Mouse (Mus musculus) embryonic facial prominence, embryonic 13.5 days (tissue): ENCODE results near the gene Eddm3b. TPM values are rescaled to one million over a fixed set of nuclear protein-coding genes. Genes with fewer than 3 reads are reported as not detected.

Source experiments
- ATAC-seq: fragments of 200-750 bp; cut with Nextera tagmentation; 2 replicates; pipeline ENCODE4 v1.8.0; 2017; ENCODE audit warnings: low read depth; ENCODE audit not compliant: insufficient number of reproducible peaks, insufficient read depth, low FRiP score, low TSS enrichment
- H3K27ac ChIP-seq: fragments of 300-500 bp; sonication (generic); 2 replicates; pipeline ENCODE4 v1.5.1; 2015; ENCODE audit warnings: moderate library complexity, mild to moderate bottlenecking, inconsistent platforms
- H3K27me3 ChIP-seq: fragments of 300-500 bp; sonication (generic); 2 replicates; pipeline ENCODE4 v1.6.1; 2015; ENCODE audit warnings: mild to moderate bottlenecking, inconsistent platforms
- H3K36me3 ChIP-seq: fragments of 300-500 bp; sonication (generic); 2 replicates; pipeline ENCODE4 v1.6.1; 2015; ENCODE audit warnings: mild to moderate bottlenecking, inconsistent platforms
- H3K4me1 ChIP-seq: fragments of 300-500 bp; sonication (generic); 2 replicates; pipeline ENCODE4 v1.6.1; 2015; ENCODE audit warnings: inconsistent platforms
- H3K4me2 ChIP-seq: fragments of 300-500 bp; sonication (generic); 2 replicates; pipeline ENCODE4 v1.6.1; 2015; ENCODE audit warnings: moderate library complexity, mild to moderate bottlenecking, inconsistent platforms
- H3K4me3 ChIP-seq: fragments of 300-500 bp; sonication (generic); 2 replicates; pipeline ENCODE4 v1.5.1; 2015; ENCODE audit warnings: mild to moderate bottlenecking, inconsistent platforms
- H3K9ac ChIP-seq: fragments of 300-500 bp; sonication (generic); 2 replicates; pipeline ENCODE4 v1.6.1; 2015; ENCODE audit warnings: mild to moderate bottlenecking, inconsistent platforms
- H3K9me3 ChIP-seq: fragments of 300-500 bp; sonication (generic); 2 replicates; pipeline ENCODE4 v1.6.1; 2016; ENCODE audit warnings: inconsistent platforms
- WGBS: fragments of 180-500 bp; shearing (Covaris S2); methylation state at CpG from one replicate; pipeline ENCODE4 v1.1.7; 2015; ENCODE audit warnings: mixed read lengths; 5-methylcytosine and 5-hydroxymethylcytosine counted together
- polyA plus RNA-seq: library from polyadenylated mRNA; unstranded; fragments of >200 nt; fragmentation: Nextera tagmentation; extraction: Ambion mirVana; gene quantifications from 2 replicates; pipeline ENCODE4 v1.2.1, GENCODE M21; 2015

Eddm3b gene
- not detected in 2 replicates for polyA plus RNA-seq

- Histone ChIP-seq H3K4me2 (peak within 1 kb of the TSS; percentile 36), H3K27ac (no peak within 1 kb of the TSS), H3K27me3 (no peaks in the 10 kb centered on the region), H3K36me3 (no peaks in the 10 kb centered on the region), H3K9me3 (no peaks in the 10 kb centered on the region; the same call in 1 of the 2 replicates), H3K4me3 (no peak within 1 kb of the TSS), H3K9ac (no peak within 1 kb of the TSS), H3K4me1 (no peaks in the 10 kb centered on the region)
- 25% methylated on average over 12 of the region's 12 CpGs for WGBS
- no peak for ATAC-seq
These were observed at the start of gene Eddm3b for GRCm38 (mm10) chr14:51113916-51114560. TSS of gene Eddm3b (plus strand) at chr14:51114426.

GRCm38 (mm10) chr14:51068956-51069355, 45.3 kb upstream of the Eddm3b start:
- no peak for ATAC-seq
- Histone ChIP-seq H3K27ac (no peak overlapping the region), H3K27me3 (no peaks in the 10 kb centered on the region), H3K36me3 (no peaks in the 10 kb centered on the region), H3K9me3 (no peaks in the 10 kb centered on the region), H3K4me2 (no peak overlapping the region), H3K4me1 (peaks cover 8% of the 10 kb centered on the region; the same call in 1 of the 2 replicates), H3K9ac (no peak overlapping the region), H3K4me3 (no peak overlapping the region)
- 84% methylated on average over 5 of the region's 5 CpGs for WGBS

GRCm38 (mm10) chr14:51069617-51070016, 44.6 kb upstream of the Eddm3b start:
- Histone ChIP-seq H3K4me3 (no peak overlapping the region), H3K27ac (no peak overlapping the region), H3K4me2 (no peak overlapping the region), H3K36me3 (no peaks in the 10 kb centered on the region), H3K4me1 (peaks cover 8% of the 10 kb centered on the region; the same call in 1 of the 2 replicates), H3K9ac (no peak overlapping the region), H3K9me3 (no peaks in the 10 kb centered on the region), H3K27me3 (no peaks in the 10 kb centered on the region)
- 87% methylated on average over 2 of the region's 2 CpGs for WGBS
- no peak for ATAC-seq

GRCm38 (mm10) chr14:51074335-51074734, 39.9 kb upstream of the Eddm3b start, which contains the start of gene Olfr750:
TSS of gene Olfr750 (minus strand) at chr14:51074435.
- Histone ChIP-seq H3K4me3 (no peak within 1 kb of the TSS), H3K4me1 (no peaks in the 10 kb centered on the region), H3K27ac (no peak within 1 kb of the TSS), H3K9me3 (no peaks in the 10 kb centered on the region), H3K36me3 (no peaks in the 10 kb centered on the region), H3K9ac (no peak within 1 kb of the TSS), H3K4me2 (no peak within 1 kb of the TSS), H3K27me3 (no peaks in the 10 kb centered on the region)
- 81% methylated on average over 3 of the region's 3 CpGs for WGBS
- no peak for ATAC-seq

DNA sequence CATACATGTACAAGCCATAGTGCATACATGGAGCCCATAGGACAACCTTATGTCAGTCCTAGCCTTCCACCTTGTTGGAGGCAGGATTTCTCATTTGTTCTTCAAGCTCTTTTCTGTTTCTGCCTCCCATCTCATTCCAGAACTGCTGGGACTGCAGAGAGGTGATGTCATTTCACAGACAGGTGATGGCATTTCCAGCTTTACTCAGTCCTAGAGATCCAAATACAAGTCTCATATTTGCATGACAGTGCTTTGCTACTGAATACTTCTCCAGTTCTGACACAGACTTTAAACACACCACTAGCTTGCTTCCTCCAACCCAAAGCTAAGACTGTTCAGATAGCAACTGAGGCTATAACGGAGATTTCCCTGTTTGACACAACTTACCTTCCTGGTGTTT, 35.0 kb upstream of the Eddm3b start:
- WGBS = 78% methylated on average over 1 of the region's 1 CpGs
- Histone ChIP-seq H3K4me3 (no peak overlapping the region), H3K4me2 (no peak overlapping the region), H3K9me3 (no peaks in the 10 kb centered on the region), H3K9ac (no peak overlapping the region), H3K27ac (no peak overlapping the region), H3K4me1 (peaks cover 15% of the 10 kb centered on the region; the same call in 1 of the 2 replicates), H3K36me3 (no peaks in the 10 kb centered on the region), H3K27me3 (peaks cover 9% of the 10 kb centered on the region; the same call in 1 of the 2 replicates)
- no peak for ATAC-seq

DNA sequence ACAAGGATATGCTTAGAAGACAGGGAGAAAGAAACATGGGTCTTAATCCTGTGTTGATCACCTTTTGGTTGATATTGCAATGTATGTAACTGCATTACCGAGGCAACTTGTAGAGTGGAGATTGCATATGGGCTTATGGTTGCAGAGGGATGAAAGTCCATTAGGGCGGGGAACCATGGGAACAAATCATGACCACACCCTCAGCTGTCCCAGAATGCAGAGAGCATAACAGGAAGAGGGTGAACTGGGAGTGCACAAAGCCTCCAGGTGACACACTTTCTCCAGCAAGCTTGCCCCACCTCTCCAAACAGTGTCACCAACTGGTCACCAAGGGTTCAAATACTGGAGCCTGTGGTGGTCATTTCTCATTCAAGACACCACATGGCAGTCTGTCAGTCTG, 33.2 kb upstream of the Eddm3b start:
- Histone ChIP-seq H3K4me1 (peaks cover 15% of the 10 kb centered on the region; the same call in 1 of the 2 replicates), H3K4me3 (no peak overlapping the region), H3K27me3 (peaks cover 9% of the 10 kb centered on the region; the same call in 1 of the 2 replicates), H3K9me3 (no peaks in the 10 kb centered on the region), H3K27ac (no peak overlapping the region), H3K9ac (no peak overlapping the region), H3K4me2 (no peak overlapping the region), H3K36me3 (no peaks in the 10 kb centered on the region)
- no peak for ATAC-seq
- WGBS = 84% methylated on average over 2 of the region's 2 CpGs

- Histone ChIP-seq H3K36me3 (no peaks in the 10 kb centered on the region), H3K27me3 (peaks cover 9% of the 10 kb centered on the region; the same call in 1 of the 2 replicates), H3K27ac (no peak overlapping the region), H3K4me3 (peak overlapping the region; percentile 59), H3K9ac (peak overlapping the region; percentile 74), H3K9me3 (no peaks in the 10 kb centered on the region), H3K4me2 (peak overlapping the region; percentile 90), H3K4me1 (peaks cover 15% of the 10 kb centered on the region; the same call in 1 of the 2 replicates)
- 2% methylated on average over 40 of the region's 40 CpGs for WGBS
- peak; percentile 22; the same call in 1 of the 2 replicates for ATAC-seq
These were observed 31.3 kb upstream of the Eddm3b start for GRCm38 (mm10) chr14:51082599-51083581.

GRCm38 (mm10) chr14:51083805-51084204, 30.4 kb upstream of the Eddm3b start:
- no peaks in the 10 kb centered on the region for H3K9me3 ChIP-seq
- WGBS = 4% methylated on average over 7 of the region's 7 CpGs
- no peak for ATAC-seq
- H3K4me1 ChIP-seq = peaks cover 15% of the 10 kb centered on the region; the same call in 1 of the 2 replicates
- H3K4me2 ChIP-seq = peak overlapping the region; percentile 90
- H3K4me3 ChIP-seq = peak overlapping the region; percentile 59
- H3K27ac ChIP-seq = no peak overlapping the region
- H3K9ac ChIP-seq = peak overlapping the region; percentile 23
- peaks cover 9% of the 10 kb centered on the region; the same call in 1 of the 2 replicates for H3K27me3 ChIP-seq
- no peaks in the 10 kb centered on the region for H3K36me3 ChIP-seq

DNA sequence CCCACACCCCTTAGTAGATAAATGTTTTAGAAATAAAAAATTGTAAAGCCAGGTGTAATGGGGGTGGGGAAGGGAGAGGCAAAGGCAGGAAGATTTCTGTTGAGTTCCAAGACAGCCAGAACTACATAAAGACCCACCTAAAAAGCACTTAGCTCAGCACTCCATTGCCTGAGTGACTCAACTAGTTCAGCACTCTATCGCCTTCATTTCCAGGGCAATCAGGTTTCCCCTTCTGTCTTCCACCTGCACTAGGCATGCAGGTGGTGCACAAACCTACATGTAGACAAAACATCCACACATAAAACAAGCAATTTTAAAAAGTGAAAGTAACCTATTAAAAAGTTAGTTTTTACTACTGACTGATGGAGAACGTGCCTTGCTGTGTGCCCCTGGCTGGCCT, 29.1 kb upstream of the Eddm3b start:
- H3K27ac ChIP-seq = no peak overlapping the region
- peaks cover 7% of the 10 kb centered on the region; the same call in 1 of the 2 replicates for H3K27me3 ChIP-seq
- WGBS = 82% methylated on average over 2 of the region's 2 CpGs
- ATAC-seq = no peak
- peaks cover 15% of the 10 kb centered on the region; the same call in 1 of the 2 replicates for H3K4me1 ChIP-seq
- no peaks in the 10 kb centered on the region for H3K36me3 ChIP-seq
- no peak overlapping the region for H3K4me2 ChIP-seq
- no peak overlapping the region for H3K9ac ChIP-seq
- no peaks in the 10 kb centered on the region for H3K9me3 ChIP-seq
- no peak overlapping the region for H3K4me3 ChIP-seq

GRCm38 (mm10) chr14:51085911-51086310, 28.3 kb upstream of the Eddm3b start:
- Histone ChIP-seq H3K4me3 (no peak overlapping the region), H3K9me3 (no peaks in the 10 kb centered on the region), H3K27me3 (0 out of 2 replicates have a peak, but pooled peaks cover 5% of the 10 kb centered on the region), H3K27ac (no peak overlapping the region), H3K9ac (no peak overlapping the region), H3K4me1 (peaks cover 15% of the 10 kb centered on the region; the same call in 1 of the 2 replicates), H3K36me3 (no peaks in the 10 kb centered on the region), H3K4me2 (no peak overlapping the region)
- no peak for ATAC-seq
- 86% methylated on average over 4 of the region's 4 CpGs for WGBS

GRCm38 (mm10) chr14:51087762-51088161, 26.5 kb upstream of the Eddm3b start:
- 7% methylated on average over 9 of the region's 9 CpGs for WGBS

More at GRCm38 (mm10) chr14:51087762-51088161, 26.5 kb upstream of the Eddm3b start:
- Histone ChIP-seq H3K9ac (no peak overlapping the region), H3K4me1 (peaks cover 11% of the 10 kb centered on the region; the same call in 1 of the 2 replicates), H3K4me2 (peak overlapping the region; percentile 73), H3K9me3 (no peaks in the 10 kb centered on the region), H3K36me3 (no peaks in the 10 kb centered on the region), H3K4me3 (peak overlapping the region; percentile 73), H3K27me3 (no peaks in the 10 kb centered on the region), H3K27ac (no peak overlapping the region)
- no peak for ATAC-seq
